Mouse (Mus musculus): ENCODE measurements around the gene Crmp1. TPM values are rescaled to one million over a fixed set of nuclear protein-coding genes. Genes with fewer than 3 reads are reported as not detected.

Gene Crmp1
- total and polyA plus RNA-seq, 2 experiments from 2014 or later, result 2.0 to 5.2 TPM

- no peak for TF ChIP-seq CTCF (IDR thresholded peaks at IDR 0.05; ENCODE audit: low read depth)
- TF ChIP-seq EP300 (IDR thresholded peaks at IDR 0.05; ENCODE audit: low read depth), result no peak
- Histone ChIP-seq H3K27me3 (ENCODE audit: control insufficient read depth, insufficient read depth, low read length) (peaks cover 78% of the 10 kb centered on the region), H3K4me3 (ENCODE audit: low read depth, low read length) (no peak overlapping the region), H3K4me1 (ENCODE audit: control insufficient read depth, insufficient read depth) (0 out of 2 replicates have a peak, but pooled peaks cover 8% of the 10 kb centered on the region), H3K4me2 (ENCODE audit: low read depth, low read length) (peak overlapping the region; percentile 69; the same call in 1 of the 2 replicates), H3K9ac (replicated peaks; ENCODE audit: low read depth, low read length) (no peak overlapping the region), H3K9me3 (replicated peaks; ENCODE audit: control insufficient read depth, low read length) (no peaks in the 10 kb centered on the region), H3K27ac (ENCODE audit: low read depth) (no peak overlapping the region), H3K36me3 (replicated peaks; ENCODE audit: control insufficient read depth, insufficient read depth, low read length) (no peaks in the 10 kb centered on the region)
- no peak for ATAC-seq (ENCODE audit: insufficient read depth, low read depth)
- no peak for DNase-seq (ENCODE audit: low spot score)
- WGBS, result 22% methylated on average over 9 of the region's 9 CpGs
Measured at GRCm38 (mm10) chr5:37244666-37245242, 3.0 kb downstream of the Crmp1 start.

GRCm38 (mm10) chr5:37245651-37246050, 3.9 kb downstream of the Crmp1 start:
- peak; percentile 42; the same call in 1 of the 2 replicates for ATAC-seq (ENCODE audit: insufficient read depth, low read depth)
- Histone ChIP-seq H3K9ac (replicated peaks; ENCODE audit: low read depth, low read length) (no peak overlapping the region), H3K27me3 (ENCODE audit: control insufficient read depth, insufficient read depth, low read length) (peaks cover 69% of the 10 kb centered on the region)

GRCm38 (mm10) chr5:37246138-37246910, 4.6 kb downstream of the Crmp1 start:
- Histone ChIP-seq H3K27ac (ENCODE audit: low read depth) (no peak overlapping the region), H3K4me3 (ENCODE audit: low read depth, low read length) (peak overlapping the region; percentile 54), H3K9ac (replicated peaks; ENCODE audit: low read depth, low read length) (no peak overlapping the region), H3K27me3 (ENCODE audit: control insufficient read depth, insufficient read depth, low read length) (peaks cover 62% of the 10 kb centered on the region), H3K36me3 (replicated peaks; ENCODE audit: control insufficient read depth, insufficient read depth, low read length) (no peaks in the 10 kb centered on the region), H3K4me2 (ENCODE audit: low read depth, low read length) (peak overlapping the region; percentile 69), H3K4me1 (ENCODE audit: control insufficient read depth, insufficient read depth) (0 out of 2 replicates have a peak, but pooled peaks cover 8% of the 10 kb centered on the region), H3K9me3 (replicated peaks; ENCODE audit: control insufficient read depth, low read length) (no peaks in the 10 kb centered on the region)
- DNase-seq (ENCODE audit: low spot score) (no peak), ATAC-seq (ENCODE audit: insufficient read depth, low read depth) (peak; percentile 10; the same call in 1 of the 2 replicates)
- TF ChIP-seq CTCF (IDR thresholded peaks at IDR 0.05; ENCODE audit: low read depth) (no peak), EP300 (IDR thresholded peaks at IDR 0.05; ENCODE audit: low read depth) (no peak)
- under 1% methylated on average over 29 of the region's 37 CpGs for WGBS

More at GRCm38 (mm10) chr5:37245651-37246050, 3.9 kb downstream of the Crmp1 start:
- Histone ChIP-seq H3K27ac (ENCODE audit: low read depth) (no peak overlapping the region), H3K4me1 (ENCODE audit: control insufficient read depth, insufficient read depth) (0 out of 2 replicates have a peak, but pooled peaks cover 8% of the 10 kb centered on the region), H3K36me3 (replicated peaks; ENCODE audit: control insufficient read depth, insufficient read depth, low read length) (no peaks in the 10 kb centered on the region), H3K9me3 (replicated peaks; ENCODE audit: control insufficient read depth, low read length) (no peaks in the 10 kb centered on the region), H3K4me2 (ENCODE audit: low read depth, low read length) (peak overlapping the region; percentile 69), H3K4me3 (ENCODE audit: low read depth, low read length) (peak overlapping the region; percentile 54)
- DNase-seq (ENCODE audit: low spot score), result no peak
- under 1% methylated on average over 41 of the region's 42 CpGs for WGBS
- TF ChIP-seq EP300 (IDR thresholded peaks at IDR 0.05; ENCODE audit: low read depth), result no peak
- TF ChIP-seq CTCF (IDR thresholded peaks at IDR 0.05; ENCODE audit: low read depth), result peak; percentile 4; the same call in 1 of the 2 replicates

GRCm38 (mm10) chr5:37247456-37247855, 5.7 kb downstream of the Crmp1 start:
- DNase-seq (ENCODE audit: low spot score), result no peak
- 0 out of 2 replicates have a peak, but pooled peaks cover under 1% of the 10 kb centered on the region for H3K4me1 ChIP-seq (ENCODE audit: control insufficient read depth, insufficient read depth)
- WGBS, result 42% methylated on average over 4 of the region's 4 CpGs
- H3K4me3 ChIP-seq (ENCODE audit: low read depth, low read length), result no peak overlapping the region
- H3K27me3 ChIP-seq (ENCODE audit: control insufficient read depth, insufficient read depth, low read length), result peaks cover 51% of the 10 kb centered on the region
- ATAC-seq (ENCODE audit: insufficient read depth, low read depth), result no peak
- no peak overlapping the region for H3K4me2 ChIP-seq (ENCODE audit: low read depth, low read length)
- no peaks in the 10 kb centered on the region for H3K36me3 ChIP-seq (replicated peaks; ENCODE audit: control insufficient read depth, insufficient read depth, low read length)
- TF ChIP-seq CTCF (IDR thresholded peaks at IDR 0.05; ENCODE audit: low read depth) (no peak), EP300 (IDR thresholded peaks at IDR 0.05; ENCODE audit: low read depth) (no peak)
- H3K9me3 ChIP-seq (replicated peaks; ENCODE audit: control insufficient read depth, low read length), result no peaks in the 10 kb centered on the region
- no peak overlapping the region for H3K9ac ChIP-seq (replicated peaks; ENCODE audit: low read depth, low read length)
- H3K27ac ChIP-seq (ENCODE audit: low read depth), result no peak overlapping the region

- Histone ChIP-seq H3K9ac (replicated peaks; ENCODE audit: low read depth, low read length) (no peak overlapping the region), H3K4me1 (ENCODE audit: control insufficient read depth, insufficient read depth) (no peaks in the 10 kb centered on the region), H3K4me3 (ENCODE audit: low read depth, low read length) (no peak overlapping the region), H3K27ac (ENCODE audit: low read depth) (no peak overlapping the region), H3K36me3 (replicated peaks; ENCODE audit: control insufficient read depth, insufficient read depth, low read length) (no peaks in the 10 kb centered on the region), H3K4me2 (ENCODE audit: low read depth, low read length) (no peak overlapping the region), H3K27me3 (ENCODE audit: control insufficient read depth, insufficient read depth, low read length) (peaks cover 37% of the 10 kb centered on the region), H3K9me3 (replicated peaks; ENCODE audit: control insufficient read depth, low read length) (no peaks in the 10 kb centered on the region)
- ATAC-seq (ENCODE audit: insufficient read depth, low read depth), result no peak
- TF ChIP-seq CTCF (IDR thresholded peaks at IDR 0.05; ENCODE audit: low read depth), result no peak
- TF ChIP-seq EP300 (IDR thresholded peaks at IDR 0.05; ENCODE audit: low read depth), result no peak
- DNase-seq (ENCODE audit: low spot score), result no peak
- WGBS, result 57% methylated on average over 3 of the region's 3 CpGs
Measured at GRCm38 (mm10) chr5:37248870-37249269, 7.1 kb downstream of the Crmp1 start.
